Mouse (Mus musculus) forebrain, embryonic 16.5 days (tissue): ENCODE data around the gene Rpl36-ps4. TPM values are rescaled to one million over a fixed set of nuclear protein-coding genes. Genes with fewer than 3 reads are reported as not detected.
A peak's percentile ranks its signal among the peaks of the same experiment; 100 is the strongest.
"Not testable (repeated sequence)": the region's sequence is repeated elsewhere in the genome, so short reads cannot be mapped to it uniquely, and the experiment has no call there.

Experiments used
- ATAC-seq: fragments of 200-750 bp; cut with Nextera tagmentation; 2 replicates; pipeline ENCODE4 v1.8.0; 2017; ENCODE audit warnings: mild to moderate bottlenecking, moderate library complexity
- H3K27ac ChIP-seq: fragments of 300-500 bp; sonication (generic); 2 replicates; pipeline ENCODE4 v1.5.1; 2014; ENCODE audit warnings: low read length, control low read depth
- H3K27me3 ChIP-seq: fragments of 300-500 bp; sonication (generic); replicated peaks from 2 replicates; pipeline ENCODE4 v1.6.1; 2014; ENCODE audit warnings: low read length; ENCODE audit not compliant: control insufficient read depth, insufficient read depth
- H3K36me3 ChIP-seq: fragments of 300-500 bp; sonication (generic); 2 replicates; pipeline ENCODE4 v1.6.1; 2014; ENCODE audit not compliant: control insufficient read depth, insufficient read depth
- H3K4me1 ChIP-seq: fragments of 300-500 bp; sonication (generic); replicated peaks from 2 replicates; pipeline ENCODE4 v1.6.1; 2014; ENCODE audit warnings: low read length; ENCODE audit not compliant: control insufficient read depth, insufficient read depth
- H3K4me2 ChIP-seq: fragments of 300-500 bp; sonication (generic); 2 replicates; pipeline ENCODE4 v1.6.1; 2014; ENCODE audit warnings: mild to moderate bottlenecking, low read length, control low read depth
- H3K4me3 ChIP-seq: fragments of 300-500 bp; sonication (generic); replicated peaks from 2 replicates; pipeline ENCODE4 v1.5.1; 2014; ENCODE audit warnings: mild to moderate bottlenecking, low read length, control low read depth
- H3K9ac ChIP-seq: fragments of 300-500 bp; sonication (generic); replicated peaks from 2 replicates; pipeline ENCODE4 v1.6.1; 2014; ENCODE audit warnings: low read depth, low read length, control low read depth
- H3K9me3 ChIP-seq: fragments of 300-500 bp; sonication (generic); 2 replicates; pipeline ENCODE4 v1.6.1; 2016; ENCODE audit warnings: low read length; ENCODE audit not compliant: control insufficient read depth
- WGBS: fragments of 180-500 bp; shearing (Covaris S2); extraction: QIAGEN DNeasy Blood & Tissue Kit; methylation state at CpG from one replicate; pipeline ENCODE4 v1.1.7; 2014; 5-methylcytosine and 5-hydroxymethylcytosine counted together
- polyA plus RNA-seq: library from polyadenylated mRNA; unstranded; fragments of >200 nt; fragmentation: Nextera tagmentation; extraction: Ambion mirVana; gene quantifications from 2 replicates; pipeline ENCODE4 v1.2.1, GENCODE M21; 2015

Rpl36-ps4 gene
- polyA plus RNA-seq, 1 experiment from 2014 or later, result not detected

- no peak for ATAC-seq
- 76% methylated on average over 5 of the region's 5 CpGs for WGBS
- Histone ChIP-seq H3K4me3 (no peak overlapping the region), H3K9me3 (no peaks in the 10 kb centered on the region), H3K27me3 (no peaks in the 10 kb centered on the region), H3K4me2 (no peak overlapping the region), H3K9ac (no peak overlapping the region), H3K4me1 (no peaks in the 10 kb centered on the region), H3K36me3 (no peaks in the 10 kb centered on the region), H3K27ac (no peak overlapping the region)
Observed at GRCm38 (mm10) chr17:87918121-87918520, 2.7 kb upstream of the Rpl36-ps4 start.

GRCm38 (mm10) chr17:87934326-87934725 lies 13.5 kb downstream of the Rpl36-ps4 start:
- no peak for ATAC-seq
- no peak overlapping the region for H3K9ac ChIP-seq
- no peak overlapping the region for H3K4me3 ChIP-seq
- H3K4me2 ChIP-seq, result no peak overlapping the region
- H3K27ac ChIP-seq, result no peak overlapping the region
- H3K36me3 ChIP-seq, result no peaks in the 10 kb centered on the region
- no peaks in the 10 kb centered on the region for H3K27me3 ChIP-seq
- no peaks in the 10 kb centered on the region for H3K9me3 ChIP-seq
- no peaks in the 10 kb centered on the region for H3K4me1 ChIP-seq
- WGBS, result 87% methylated on average over 10 of the region's 10 CpGs

- no peaks in the 10 kb centered on the region for H3K36me3 ChIP-seq
- no peaks in the 10 kb centered on the region for H3K9me3 ChIP-seq
- H3K27ac ChIP-seq, result no peak overlapping the region
- no peaks in the 10 kb centered on the region for H3K27me3 ChIP-seq
- no peak for ATAC-seq
- no peak overlapping the region for H3K9ac ChIP-seq
- WGBS, result 90% methylated on average over 8 of the region's 8 CpGs
- H3K4me2 ChIP-seq, result no peak overlapping the region
- H3K4me3 ChIP-seq, result no peak overlapping the region
- H3K4me1 ChIP-seq, result no peaks in the 10 kb centered on the region
Observed at GRCm38 (mm10) chr17:87934736-87935135, 14.0 kb downstream of the Rpl36-ps4 start.

GRCm38 (mm10) chr17:87936156-87936555 lies 15.4 kb downstream of the Rpl36-ps4 start:
- no peak overlapping the region for H3K27ac ChIP-seq
- H3K27me3 ChIP-seq, result no peaks in the 10 kb centered on the region
- no peak overlapping the region for H3K9ac ChIP-seq
- H3K36me3 ChIP-seq, result no peaks in the 10 kb centered on the region
- no peak overlapping the region for H3K4me2 ChIP-seq
- no peaks in the 10 kb centered on the region for H3K4me1 ChIP-seq
- H3K9me3 ChIP-seq, result no peaks in the 10 kb centered on the region
- ATAC-seq, result no peak
- H3K4me3 ChIP-seq, result no peak overlapping the region
- 81% methylated on average over 4 of the region's 4 CpGs for WGBS

- Histone ChIP-seq H3K4me1 (no peaks in the 10 kb centered on the region), H3K9me3 (no peaks in the 10 kb centered on the region), H3K4me2 (no peak overlapping the region), H3K9ac (no peak overlapping the region), H3K27me3 (no peaks in the 10 kb centered on the region), H3K4me3 (no peak overlapping the region), H3K36me3 (no peaks in the 10 kb centered on the region), H3K27ac (no peak overlapping the region)
- 47% methylated on average over 16 of the region's 16 CpGs for WGBS
- peak; percentile 77 for ATAC-seq
Observed at GRCm38 (mm10) chr17:87948965-87949584, 28.3 kb downstream of the Rpl36-ps4 start.

GRCm38 (mm10) chr17:87954618-87955124 lies 33.9 kb downstream of the Rpl36-ps4 start:
- H3K9me3 ChIP-seq, H3K27ac ChIP-seq, ATAC-seq, H3K27me3 ChIP-seq, H3K36me3 ChIP-seq, H3K4me3 ChIP-seq, H3K4me1 ChIP-seq, H3K9ac ChIP-seq, H3K4me2 ChIP-seq: not testable (repeated sequence)
- 93% methylated on average over 12 of the region's 13 CpGs for WGBS

- Histone ChIP-seq H3K9me3 (no peaks in the 10 kb centered on the region), H3K27ac (no peak overlapping the region), H3K36me3 (no peaks in the 10 kb centered on the region), H3K4me1 (no peaks in the 10 kb centered on the region), H3K4me3 (no peak overlapping the region), H3K27me3 (no peaks in the 10 kb centered on the region), H3K4me2 (no peak overlapping the region), H3K9ac (no peak overlapping the region)
- 76% methylated on average over 12 of the region's 12 CpGs for WGBS
- no peak for ATAC-seq
Observed at GRCm38 (mm10) chr17:87957096-87957840, 36.5 kb downstream of the Rpl36-ps4 start.

GRCm38 (mm10) chr17:87958283-87958682 lies 37.5 kb downstream of the Rpl36-ps4 start:
- no peaks in the 10 kb centered on the region for H3K4me1 ChIP-seq
- no peak for ATAC-seq
- WGBS, result 49% methylated on average over 8 of the region's 8 CpGs

GRCm38 (mm10) chr17:87959406-87959805 lies 38.6 kb downstream of the Rpl36-ps4 start:
- ATAC-seq, H3K27me3 ChIP-seq, H3K4me3 ChIP-seq, H3K4me1 ChIP-seq, H3K36me3 ChIP-seq, H3K4me2 ChIP-seq, H3K9ac ChIP-seq, H3K9me3 ChIP-seq, H3K27ac ChIP-seq: not testable (repeated sequence)
- WGBS, result 93% methylated on average over 11 of the region's 11 CpGs

More at GRCm38 (mm10) chr17:87958283-87958682, 37.5 kb downstream of the Rpl36-ps4 start:
- Histone ChIP-seq H3K4me2 (no peak overlapping the region), H3K4me3 (no peak overlapping the region), H3K9me3 (no peaks in the 10 kb centered on the region; the same call in 1 of the 2 replicates), H3K36me3 (no peaks in the 10 kb centered on the region), H3K27ac (no peak overlapping the region), H3K9ac (no peak overlapping the region), H3K27me3 (no peaks in the 10 kb centered on the region)
